Mouse (Mus musculus) ES-E14 (cell line): Measurements from ENCODE around the gene Lrfn2. TPM values are rescaled to one million over a fixed set of nuclear protein-coding genes. Genes with fewer than 3 reads are reported as not detected.

ENCODE experiments used
- DNase-seq: peaks from one replicate; pipeline ENCODE4 v3.0.0-alpha.2; 2013; ENCODE audit warnings: low read depth, low spot score
- H3K27ac ChIP-seq: 2 replicates; pipeline ENCODE4 v1.5.1; 2012; ENCODE audit warnings: low read depth, mild to moderate bottlenecking, low read length, moderate library complexity, mixed read lengths; ENCODE audit not compliant: poor library complexity, insufficient read depth, severe bottlenecking
- H3K36me3 ChIP-seq: 2 replicates; pipeline ENCODE4 v1.6.1; 2012; ENCODE audit warnings: mild to moderate bottlenecking, low read length, moderate library complexity, mixed read lengths; ENCODE audit not compliant: control insufficient read depth, poor library complexity, insufficient read depth, severe bottlenecking
- H3K4me1 ChIP-seq, 2 experiments: fragments of 150-350 bp in 1 of 2; sonication (generic) in 1 of 2; 2 replicates each; pipeline ENCODE4 v1.6.1; 2012; ENCODE audit warnings: low read length in 2 of 2, mild to moderate bottlenecking in 1 of 2, mixed read lengths in 1 of 2; ENCODE audit not compliant: control insufficient read depth in 2 of 2, insufficient read depth in 2 of 2, poor library complexity in 1 of 2
- H3K4me3 ChIP-seq, 2 experiments: fragments of 150-350 bp in 1 of 2; sonication (generic) in 1 of 2; 2 replicates each; pipeline ENCODE4 v1.5.1; 2012; ENCODE audit warnings: low read length in 2 of 2, low read depth in 1 of 2, mild to moderate bottlenecking in 1 of 2, mixed read lengths in 1 of 2; ENCODE audit not compliant: insufficient read depth in 1 of 2, poor library complexity in 1 of 2, severe bottlenecking in 1 of 2
- H3K9ac ChIP-seq: 2 replicates; pipeline ENCODE4 v1.6.1; 2012; ENCODE audit warnings: low read depth, mild to moderate bottlenecking, low read length, mixed read lengths; ENCODE audit not compliant: poor library complexity, insufficient read depth, severe bottlenecking
- H3K9me3 ChIP-seq: fragments of 150-350 bp; sonication (generic); 2 replicates; pipeline ENCODE4 v1.6.1; 2012; ENCODE audit warnings: low read depth, mild to moderate bottlenecking, low read length; ENCODE audit not compliant: control insufficient read depth, insufficient read depth
- CHD2 ChIP-seq: IDR thresholded peaks from 2 replicates; pipeline ENCODE4 v1.6.1; 2014; ENCODE audit warnings: mild to moderate bottlenecking, low read depth, low read length, inconsistent platforms
- HCFC1 ChIP-seq: IDR thresholded peaks from 2 replicates; pipeline ENCODE4 v1.6.1; 2012; ENCODE audit warnings: low read length, inconsistent platforms, borderline replicate concordance; ENCODE audit not compliant: insufficient read depth
- MAFK ChIP-seq: IDR thresholded peaks from 2 replicates; pipeline ENCODE4 v1.6.1; 2014; ENCODE audit warnings: mild to moderate bottlenecking, low read depth, low read length, inconsistent platforms; ENCODE audit not compliant: insufficient read depth
- ZC3H11A ChIP-seq: IDR thresholded peaks from 2 replicates; pipeline ENCODE4 v1.6.1; 2012; ENCODE audit warnings: low read depth, mild to moderate bottlenecking, inconsistent platforms, low read length, borderline replicate concordance
- ZNF384 ChIP-seq: IDR thresholded peaks from 2 replicates; pipeline ENCODE4 v1.6.1; 2012; ENCODE audit warnings: low read depth, low read length, inconsistent platforms
- in situ Hi-C, 2 experiments: fragments of 600-800 bp; cut with MboI; formaldehyde crosslinking; loops; one replicate each; pipeline ENCODE4 v1.15.1; 2025; ENCODE audit warnings: low sequenced_read_pairs in 2 of 2, inconsistent platforms in 1 of 2; ENCODE audit not compliant: unreplicated experiment in 2 of 2
- total RNA-seq: library from RNA; depleted of rRNA; stranded (reverse); fragments of 300-350 nt; gene quantifications from 2 replicates; pipeline ENCODE4 v1.2.3, GENCODE M21; 2012

Gene Lrfn2
- total RNA-seq, 1 experiment: 0.13 TPM

- no peaks in the 10 kb centered on the region for H3K36me3 ChIP-seq
- TF ChIP-seq MAFK (no peak), HCFC1 (no peak), ZC3H11A (no peak), CHD2 (no peak), ZNF384 (no peak)
- H3K9me3 ChIP-seq: no peaks in the 10 kb centered on the region
- H3K4me1 ChIP-seq: peaks cover 9 to 43% of the 10 kb centered on the region in 2 experiments
- peak; percentile 75 for DNase-seq
- H3K4me3 ChIP-seq: 0 out of 4 replicates have a peak overlapping the region, but pooled peaks of 1 of the 2 experiments have one; percentile 2
- in situ Hi-C loops: no loop called here
- H3K9ac ChIP-seq: no peak overlapping the region; the same call in 1 of the 2 replicates
- H3K27ac ChIP-seq: peak overlapping the region; percentile 98
Observed at GRCm38 (mm10) chr17:49033686-49034250, 101.6 kb downstream of the Lrfn2 start.

- Histone ChIP-seq H3K4me1 (peaks cover 7 to 31% of the 10 kb centered on the region in 2 experiments; a peak in 3 of 4 replicates), H3K4me3 (no peak overlapping the region), H3K27ac (peak overlapping the region; percentile 44; the same call in 1 of the 2 replicates), H3K9me3 (no peaks in the 10 kb centered on the region), H3K36me3 (no peaks in the 10 kb centered on the region), H3K9ac (no peak overlapping the region)
- in situ Hi-C loops: no loop called here
- no peak for TF ChIP-seq CHD2
- TF ChIP-seq HCFC1: no peak
- TF ChIP-seq ZC3H11A: no peak
- TF ChIP-seq MAFK: no peak
- TF ChIP-seq ZNF384: no peak
- DNase-seq: no peak
Observed at GRCm38 (mm10) chr17:49035052-49035451, 102.9 kb downstream of the Lrfn2 start.

- in situ Hi-C loops: no loop called here
- Histone ChIP-seq H3K4me3 (no peak overlapping the region), H3K36me3 (no peaks in the 10 kb centered on the region), H3K27ac (no peak overlapping the region), H3K9me3 (no peaks in the 10 kb centered on the region), H3K4me1 (peaks cover 0 to 14% of the 10 kb centered on the region in 2 experiments; a peak in 2 of 4 replicates), H3K9ac (no peak overlapping the region)
- DNase-seq: no peak
- TF ChIP-seq ZNF384: no peak
- TF ChIP-seq MAFK: no peak
- TF ChIP-seq ZC3H11A: no peak
- no peak for TF ChIP-seq HCFC1
- TF ChIP-seq CHD2: no peak
Observed at GRCm38 (mm10) chr17:49037163-49037950, 105.2 kb downstream of the Lrfn2 start.

DNA sequence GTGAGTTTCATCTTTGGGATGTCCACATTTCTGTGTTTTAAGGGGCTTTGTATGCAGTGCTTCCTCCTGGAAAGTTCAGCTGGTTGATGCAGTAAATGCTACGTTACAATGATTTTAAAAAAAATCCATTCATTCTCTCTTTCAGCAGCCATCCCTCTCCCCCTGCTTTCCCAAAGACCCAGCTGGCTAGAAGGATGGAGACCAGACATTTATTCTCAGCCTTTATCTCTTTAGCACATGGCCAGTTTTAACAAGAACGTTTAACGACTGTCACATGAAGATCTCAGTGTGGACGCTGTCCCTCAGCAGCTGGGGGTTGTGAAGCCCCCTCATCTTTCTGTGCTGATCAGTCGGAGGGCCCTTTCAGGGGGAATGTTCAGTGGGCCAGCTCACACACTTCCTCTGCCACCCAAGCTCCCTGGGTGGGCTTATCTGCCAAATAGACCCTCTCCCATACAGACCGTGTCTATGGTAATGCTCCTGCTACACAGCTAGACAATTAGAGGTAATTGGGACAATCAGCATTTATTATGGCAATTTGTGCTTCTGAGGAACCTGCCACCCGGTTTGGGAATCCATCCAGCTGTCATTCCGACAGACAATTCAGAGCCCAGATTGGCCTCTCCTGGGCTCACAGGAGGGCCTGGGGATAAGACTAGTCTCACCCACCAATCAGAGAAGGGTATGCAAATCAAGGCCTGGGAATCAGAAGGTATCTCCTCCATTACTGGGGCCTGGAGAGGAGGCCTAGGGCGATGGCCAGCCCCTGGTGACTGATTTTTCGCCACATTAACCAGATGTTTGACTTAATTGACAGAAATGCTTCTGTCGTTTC, 111.8 kb downstream of the Lrfn2 start:
- DNase-seq: no peak
- TF ChIP-seq HCFC1: no peak
- no peak for TF ChIP-seq ZNF384
- TF ChIP-seq MAFK: no peak
- no peak for TF ChIP-seq CHD2
- TF ChIP-seq ZC3H11A: no peak
- H3K9me3 ChIP-seq: no peaks in the 10 kb centered on the region
- no peaks in the 10 kb centered on the region for H3K36me3 ChIP-seq
- in situ Hi-C loops: no loop called here
- H3K4me3 ChIP-seq: no peak overlapping the region
- no peak overlapping the region for H3K9ac ChIP-seq
- peaks cover 0 to 5% of the 10 kb centered on the region in 2 experiments; a peak in 1 of 4 replicates for H3K4me1 ChIP-seq
- H3K27ac ChIP-seq: no peak overlapping the region
